Mouse (Mus musculus) cerebellum, adult 9-11 months (tissue): ENCODE results near the gene Il22.
"Not testable (repeated sequence)": the region's sequence is repeated elsewhere in the genome, so short reads cannot be mapped to it uniquely, and the experiment has no call there.

Experiments used
- DNase-seq: peaks from one replicate; pipeline ENCODE4 v3.0.0; 2022

Gene Il22

GRCm38 (mm10) chr10:118204642-118205041 is at the start of gene Il22:
Il22 (plus strand) TSS chr10:118204942.
- no peak for DNase-seq

- no peak for DNase-seq
These were observed 48.8 kb upstream of the Il22 start for GRCm38 (mm10) chr10:118155932-118156331.

GRCm38 (mm10) chr10:118161131-118161530 is 43.6 kb upstream of the Il22 start:
- DNase-seq, result no peak

GRCm38 (mm10) chr10:118169212-118169611 is 35.5 kb upstream of the Il22 start:
- DNase-seq, result no peak

- DNase-seq, result no peak
These were observed 32.3 kb upstream of the Il22 start for GRCm38 (mm10) chr10:118172416-118172815.

GRCm38 (mm10) chr10:118172876-118173275 is 31.9 kb upstream of the Il22 start:
- no peak for DNase-seq

- DNase-seq, result not testable (repeated sequence)
These were observed 29.2 kb upstream of the Il22 start for GRCm38 (mm10) chr10:118175542-118175941.

GRCm38 (mm10) chr10:118178735-118179151 is 26.0 kb upstream of the Il22 start:
- no peak for DNase-seq

- no peak for DNase-seq
These were observed 25.5 kb upstream of the Il22 start for GRCm38 (mm10) chr10:118179265-118179664.

GRCm38 (mm10) chr10:118195150-118195549 is 9.6 kb upstream of the Il22 start:
- DNase-seq, result not testable (repeated sequence)

- not testable (repeated sequence) for DNase-seq
These were observed 11.1 kb downstream of the Il22 start for GRCm38 (mm10) chr10:118215719-118216393.

GRCm38 (mm10) chr10:118227629-118228028 is 22.9 kb downstream of the Il22 start:
- DNase-seq, result not testable (repeated sequence)

GRCm38 (mm10) chr10:118232607-118233006 is 27.9 kb downstream of the Il22 start:
- DNase-seq, result not testable (repeated sequence)

GRCm38 (mm10) chr10:118240680-118241079 is 35.9 kb downstream of the Il22 start, which contains the start of gene Gm32717:
Gm32717 (minus strand) TSS chr10:118240780.
- not testable (repeated sequence) for DNase-seq

- not testable (repeated sequence) for DNase-seq
These were observed 44.4 kb downstream of the Il22 start for GRCm38 (mm10) chr10:118249006-118249595.

GRCm38 (mm10) chr10:118250852-118251295 is 46.1 kb downstream of the Il22 start:
- no peak for DNase-seq

- not testable (repeated sequence) for DNase-seq
These were observed 53.6 kb downstream of the Il22 start, which contains the start of gene Gm32802 for GRCm38 (mm10) chr10:118258388-118258787. Gm32802 (plus strand) TSS chr10:118258688.
